Mouse (Mus musculus): ENCODE data around the gene Tmem200b.

Tmem200b gene

DNA sequence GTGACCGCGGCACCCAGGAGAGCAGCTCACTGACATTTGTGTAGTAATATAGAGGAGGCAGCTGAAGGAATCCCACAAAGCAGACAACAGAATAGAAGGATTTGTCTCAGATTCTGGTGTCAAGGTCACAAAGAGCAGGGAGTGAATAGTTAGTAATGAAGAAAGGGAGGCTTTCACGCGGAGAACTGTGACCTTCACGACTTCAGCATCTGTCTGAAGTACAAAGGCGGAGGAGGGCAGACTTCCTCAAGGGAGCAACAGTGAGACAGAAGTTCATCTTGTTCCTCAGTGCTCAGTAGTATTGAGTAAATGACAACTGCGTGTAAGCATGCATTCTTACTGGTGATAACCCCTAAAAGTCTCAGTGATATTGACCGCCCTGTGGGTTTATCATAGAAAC lies 29.1 kb downstream of the Tmem200b start:
- DNase-seq (ENCODE audit: low read depth) = no peak

DNA sequence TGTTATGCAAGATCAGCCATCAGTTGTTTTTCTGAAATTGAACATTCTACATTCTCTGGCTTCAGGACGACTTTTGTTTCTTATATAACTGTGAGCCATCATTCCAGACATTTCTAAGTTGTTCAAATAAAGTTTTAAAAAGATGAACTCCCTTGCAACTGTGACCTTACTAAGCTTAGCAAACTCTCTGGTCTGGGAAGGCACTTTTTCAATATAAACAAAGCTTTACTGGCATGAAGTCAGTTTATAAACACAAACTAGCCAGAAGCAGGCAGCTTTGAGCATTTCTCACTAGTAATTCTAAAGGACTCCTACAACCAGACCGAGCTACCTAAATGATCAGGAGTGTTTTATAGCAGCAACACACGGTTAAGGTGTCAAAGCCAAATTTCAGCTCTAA lies 35.6 kb downstream of the Tmem200b start:
- DNase-seq (ENCODE audit: low read depth) = no peak

- peak; percentile 28 for DNase-seq (ENCODE audit: low read depth)
These were observed 47.3 kb downstream of the Tmem200b start for GRCm38 (mm10) chr4:131968873-131969272.

DNA sequence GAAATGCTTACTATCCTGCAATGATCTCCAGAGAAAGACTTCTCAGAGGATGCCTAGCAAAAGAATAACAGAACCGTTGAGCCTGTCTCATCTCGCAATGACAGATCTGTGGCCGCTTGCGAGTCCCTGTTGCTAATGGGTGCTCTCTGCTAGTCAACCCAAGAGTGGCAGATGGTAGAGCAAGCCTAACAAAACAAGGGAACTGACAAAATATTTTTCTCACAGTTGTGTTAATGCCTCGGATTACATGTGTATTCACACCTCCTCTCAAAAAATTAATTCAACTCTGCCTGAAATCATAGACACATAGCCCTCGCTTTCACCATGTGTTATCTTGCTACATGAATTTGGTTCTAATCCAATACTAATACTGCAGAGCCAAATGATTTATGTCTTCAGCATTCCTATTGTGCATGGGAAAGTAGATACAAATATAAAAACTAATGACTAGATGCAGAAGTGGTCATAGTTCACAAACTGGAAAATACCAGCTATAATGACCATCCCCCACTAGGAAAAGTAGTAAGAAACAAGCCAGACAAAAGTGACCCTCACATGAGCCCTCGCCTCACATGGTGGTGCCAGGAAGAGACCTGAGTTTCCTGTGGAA lies 48.8 kb downstream of the Tmem200b start:
- DNase-seq (ENCODE audit: low read depth) = no peak

Data from NIH3T3 (cell line).